In genomic region chr6:52161336-52162092, GRCm38 (mm10) we compare ENCODE assay signal across 13 mouse cellular contexts. TPM values are rescaled to one million over a fixed set of nuclear protein-coding genes. Genes with fewer than 3 reads are reported as not detected.
DNase-seq lines count a peak whose midpoint lies in the region; ATAC-seq lines count a peak whose summit lies in the region.
"Had no signal": no experiment of that assay in that cellular context is flagged by ENCODE, and none has a peak within 500 bp of the region (broad histone marks: within the 10 kb centered on the region; RNA-seq: fewer than 3 reads in every experiment).

No protein-coding gene starts in this region.

- 0 out of 2 replicates have a peak overlapping the region, but pooled peaks have one; percentile 40 for H3K9ac ChIP-seq in kidney, embryonic 14.5 days (ENCODE audit: low read depth, low read length)
- H3K9ac ChIP-seq in liver, embryonic 12.5 days = no peak overlapping the region

- H3K36me3 ChIP-seq in kidney, embryonic 14.5 days (ENCODE audit: control insufficient read depth, insufficient read depth, low read length) = no peaks in the 10 kb centered on the region
- no peaks in the 10 kb centered on the region; the same call in 1 of the 2 replicates for H3K36me3 ChIP-seq in hindbrain, embryonic 10.5 days
- no peaks in the 10 kb centered on the region for H3K36me3 ChIP-seq in liver, embryonic 12.5 days

- DNase-seq in kidney, postnatal 36 days = no peak
- peak; percentile 65 for DNase-seq in embryo, embryonic 10.5 days (ENCODE audit: low spot score)
- DNase-seq in hindbrain, embryonic 10.5 days (ENCODE audit: low spot score) = peak; percentile 54
- no peak for DNase-seq in layer of hippocampus, postnatal 14 days (ENCODE audit: low spot score in 2 of 2)
- DNase-seq in left cerebral cortex, adult 8-10 months (ENCODE audit: low spot score in 2 of 2) = no peak
- no peak for DNase-seq in cerebellum, adult 8-10 months
- DNase-seq: left cerebral cortex, postnatal 4 days; thymus, postnatal 4 days had no signal

- peaks cover 8% of the 10 kb centered on the region for H3K27me3 ChIP-seq in kidney, embryonic 14.5 days (ENCODE audit: control insufficient read depth, insufficient read depth, low read length)
- peaks cover 100% of the 10 kb centered on the region for H3K27me3 ChIP-seq in hindbrain, embryonic 10.5 days (ENCODE audit: insufficient read depth, poor library complexity, severe bottlenecking)
- H3K27me3 ChIP-seq in liver, embryonic 12.5 days (replicated peaks) = peaks cover 98% of the 10 kb centered on the region

- no peak for ATAC-seq in kidney, embryonic 14.5 days (ENCODE audit: low FRiP score, low TSS enrichment)
- no peak for ATAC-seq in liver, embryonic 12.5 days

- peak overlapping the region; percentile 94 for H3K27ac ChIP-seq in kidney, embryonic 14.5 days (ENCODE audit: low read depth, low read length)
- H3K27ac ChIP-seq in hindbrain, embryonic 10.5 days = peak overlapping the region; percentile 95
- H3K27ac ChIP-seq in liver, embryonic 12.5 days = 0 out of 2 replicates have a peak overlapping the region, but pooled peaks have one; percentile 45

- peaks cover 66% of the 10 kb centered on the region for H3K4me1 ChIP-seq in kidney, embryonic 14.5 days (ENCODE audit: control insufficient read depth, insufficient read depth, low read length)
- H3K4me1 ChIP-seq in hindbrain, embryonic 10.5 days (replicated peaks) = peaks cover 36% of the 10 kb centered on the region
- H3K4me1 ChIP-seq in liver, embryonic 12.5 days = peaks cover 8% of the 10 kb centered on the region

- no peaks in the 10 kb centered on the region for H3K9me3 ChIP-seq in kidney, embryonic 14.5 days (ENCODE audit: control insufficient read depth, low read length)
- H3K9me3 ChIP-seq in hindbrain, embryonic 10.5 days = no peaks in the 10 kb centered on the region
- H3K9me3 ChIP-seq in liver, embryonic 12.5 days (replicated peaks) = no peaks in the 10 kb centered on the region

- H3K4me2 ChIP-seq in kidney, embryonic 14.5 days (replicated peaks; ENCODE audit: low read depth, low read length) = peak overlapping the region; percentile 82
- peak overlapping the region; percentile 78 for H3K4me2 ChIP-seq in liver, embryonic 12.5 days

- H3K4me3 ChIP-seq in kidney, embryonic 14.5 days (ENCODE audit: low read length) = peak overlapping the region; percentile 66; the same call in 1 of the 2 replicates
- H3K4me3 ChIP-seq in hindbrain, embryonic 10.5 days = peak overlapping the region; percentile 81
- no peak overlapping the region for H3K4me3 ChIP-seq in liver, embryonic 12.5 days
- H3K4me3 ChIP-seq: erythroblast, embryonic 14.5 days had no signal

- WGBS in kidney, embryonic 14.5 days = 7% methylated on average over 8 of the region's 8 CpGs
- 4% methylated on average over 8 of the region's 8 CpGs for WGBS in hindbrain, embryonic 10.5 days
- whole genome bisulfite sequencing in liver, embryonic 12.5 days (ENCODE audit: insufficient replicate concordance) = 24% methylated on average over 8 of the region's 8 CpGs

RNA-seq across cellular contexts. Expression of gene Hoxa2, which starts 3.1 kb away (rescaled TPM):
- 4.7 and 5.5 TPM in 2 replicates for polyA plus RNA-seq in kidney, embryonic 14.5 days (2014; fragmentation: Nextera tagmentation; extraction: Ambion mirVana)
- 31.4 and 56.9 TPM in 2 replicates for polyA plus RNA-seq in hindbrain, embryonic 10.5 days (2016; fragmentation: Nextera tagmentation; extraction: Ambion mirVana)
- 1.4 TPM in 2 replicates for polyA plus RNA-seq in liver, embryonic 12.5 days (2016; fragmentation: Nextera tagmentation; extraction: Ambion mirVana)
- not detected for total RNA-seq in layer of hippocampus, postnatal 14 days (2021)
- not detected for total RNA-seq in left cerebral cortex, adult 8-10 months (2022)
- total RNA-seq: granulocyte monocyte progenitor cell, adult 5-6 weeks; left cerebral cortex, postnatal 4 days; MEL had no signal
- polyA plus RNA-seq: erythroblast, embryonic 14.5 days had no signal

RNA-seq across cellular contexts. Expression of gene Hoxa1, which starts 3.4 kb away (rescaled TPM):
- polyA plus RNA-seq in kidney, embryonic 14.5 days (2014; fragmentation: Nextera tagmentation; extraction: Ambion mirVana) = 0.64 and 1.0 TPM in 2 replicates
- 0.77 and 1.4 TPM in 2 replicates for polyA plus RNA-seq in hindbrain, embryonic 10.5 days (2016; fragmentation: Nextera tagmentation; extraction: Ambion mirVana)
- 1.0 and 1.1 TPM in 2 replicates for polyA plus RNA-seq in liver, embryonic 12.5 days (2016; fragmentation: Nextera tagmentation; extraction: Ambion mirVana)
- total RNA-seq in layer of hippocampus, postnatal 14 days (2021) = not detected
- total RNA-seq in left cerebral cortex, adult 8-10 months (2022) = not detected
- total RNA-seq: left cerebral cortex, postnatal 4 days; MEL had no signal
- polyA plus RNA-seq: erythroblast, embryonic 14.5 days had no signal

RNA-seq across cellular contexts. Expression of gene 5730596B20Rik, which starts 15.8 kb away (rescaled TPM):
- polyA plus RNA-seq in kidney, embryonic 14.5 days (2014; fragmentation: Nextera tagmentation; extraction: Ambion mirVana) = 2.7 and 2.9 TPM in 2 replicates
- polyA plus RNA-seq in hindbrain, embryonic 10.5 days (2016; fragmentation: Nextera tagmentation; extraction: Ambion mirVana) = 0.90 and 3.6 TPM in 2 replicates
- 0.29 TPM in 2 replicates for polyA plus RNA-seq in liver, embryonic 12.5 days (2016; fragmentation: Nextera tagmentation; extraction: Ambion mirVana)
- total RNA-seq in layer of hippocampus, postnatal 14 days (2021) = not detected
- not detected for total RNA-seq in left cerebral cortex, adult 8-10 months (2022)
- total RNA-seq: granulocyte monocyte progenitor cell, adult 5-6 weeks; left cerebral cortex, postnatal 4 days; MEL had no signal
- polyA plus RNA-seq: erythroblast, embryonic 14.5 days had no signal

RNA-seq across cellular contexts. Expression of gene Hoxa4, which starts 30.0 kb away (rescaled TPM):
- 3.1 and 3.6 TPM in 2 replicates for polyA plus RNA-seq in kidney, embryonic 14.5 days (2014; fragmentation: Nextera tagmentation; extraction: Ambion mirVana)
- 0.14 and 4.3 TPM in 2 replicates for polyA plus RNA-seq in hindbrain, embryonic 10.5 days (2016; fragmentation: Nextera tagmentation; extraction: Ambion mirVana)
- polyA plus RNA-seq in liver, embryonic 12.5 days (2016; fragmentation: Nextera tagmentation; extraction: Ambion mirVana) = 0.79 and 0.92 TPM in 2 replicates
- not detected for total RNA-seq in layer of hippocampus, postnatal 14 days (2021)
- not detected for total RNA-seq in left cerebral cortex, adult 8-10 months (2022)
- total RNA-seq: left cerebral cortex, postnatal 4 days; MEL had no signal
- polyA plus RNA-seq: erythroblast, embryonic 14.5 days had no signal

RNA-seq across cellular contexts. Expression of gene Hoxa5, which starts 42.9 kb away (rescaled TPM):
- 15.7 and 16.6 TPM in 2 replicates for polyA plus RNA-seq in kidney, embryonic 14.5 days (2014; fragmentation: Nextera tagmentation; extraction: Ambion mirVana)
- 1.8 TPM in 1 of 2 replicates, not detected in the other for polyA plus RNA-seq in hindbrain, embryonic 10.5 days (2016; fragmentation: Nextera tagmentation; extraction: Ambion mirVana)
- 2.1 and 3.1 TPM in 2 replicates for polyA plus RNA-seq in liver, embryonic 12.5 days (2016; fragmentation: Nextera tagmentation; extraction: Ambion mirVana)
- not detected for total RNA-seq in layer of hippocampus, postnatal 14 days (2021)
- total RNA-seq in left cerebral cortex, adult 8-10 months (2022) = not detected
- total RNA-seq: left cerebral cortex, postnatal 4 days; MEL had no signal
- polyA plus RNA-seq: erythroblast, embryonic 14.5 days had no signal

Comparison
In these comparisons a context has a peak if more than half of its experiments do, and no peak if none do; other contexts are left out.
1. H3K27ac ChIP-seq: peak in every context shown above with its lines; median percentile 95 in hindbrain, embryonic 10.5 days; 94 in kidney, embryonic 14.5 days; 45 in liver, embryonic 12.5 days.
2. DNase-seq: peak in embryo, embryonic 10.5 days (single experiment) and hindbrain, embryonic 10.5 days (single experiment); none in kidney, postnatal 36 days (0 of 2), layer of hippocampus, postnatal 14 days (0 of 2), left cerebral cortex, adult 8-10 months (0 of 2) and cerebellum, adult 8-10 months (single experiment).